In the genomic region with DNA sequence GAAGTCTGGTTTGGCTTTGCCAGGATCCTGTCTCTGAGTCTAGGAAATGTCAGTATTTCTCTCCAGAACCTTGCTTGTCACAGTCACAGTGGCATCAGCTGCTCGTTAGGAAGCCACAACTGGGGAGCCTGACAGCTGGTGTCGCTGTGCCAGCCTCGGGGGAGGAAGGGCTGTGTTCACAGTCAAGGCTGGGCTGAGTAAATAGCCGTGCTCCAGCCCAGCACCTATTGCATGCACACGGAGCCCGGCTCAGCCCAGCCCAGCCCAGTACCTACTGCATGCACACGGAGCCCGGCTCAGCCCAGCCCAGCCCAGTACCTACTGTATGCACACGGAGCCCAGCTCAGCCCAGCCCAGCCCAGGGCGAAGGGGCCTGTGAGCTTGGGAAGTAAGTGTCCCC, we compare ENCODE assay signal across 11 mouse cellular contexts. TPM values are rescaled to one million over a fixed set of nuclear protein-coding genes. Genes with fewer than 3 reads are reported as not detected.
DNase-seq lines count a peak whose midpoint lies in the region; ATAC-seq lines count a peak whose summit lies in the region.
"Had no signal": no experiment of that assay in that cellular context is flagged by ENCODE, and none has a peak within 500 bp of the region (broad histone marks: within the 10 kb centered on the region; RNA-seq: fewer than 3 reads in every experiment).

No protein-coding gene starts in this region.

- ATAC-seq in midbrain, embryonic 11.5 days (ENCODE audit: low FRiP score), result no peak

- no peak overlapping the region for H3K4me2 ChIP-seq in midbrain, embryonic 11.5 days

- WGBS in midbrain, embryonic 10.5 days, result 85% methylated on average over 10 of the region's 10 CpGs
- WGBS in midbrain, embryonic 11.5 days, result 69% methylated on average over 10 of the region's 10 CpGs

- H3K9me3 ChIP-seq in midbrain, embryonic 10.5 days (replicated peaks), result no peaks in the 10 kb centered on the region
- no peaks in the 10 kb centered on the region for H3K9me3 ChIP-seq in midbrain, embryonic 11.5 days (ENCODE audit: control insufficient read depth, low read length)

- H3K36me3 ChIP-seq in midbrain, embryonic 10.5 days, result no peaks in the 10 kb centered on the region
- H3K36me3 ChIP-seq in midbrain, embryonic 11.5 days (ENCODE audit: control insufficient read depth, insufficient read depth, low read length), result no peaks in the 10 kb centered on the region

- peaks cover 28% of the 10 kb centered on the region for H3K4me1 ChIP-seq in midbrain, embryonic 10.5 days
- no peaks in the 10 kb centered on the region; the same call in 1 of the 2 replicates for H3K4me1 ChIP-seq in midbrain, embryonic 11.5 days (ENCODE audit: control insufficient read depth, insufficient read depth, low read length)
- H3K4me1 ChIP-seq: megakaryocyte, embryonic 14.5 days had no signal

- no peak overlapping the region for H3K4me3 ChIP-seq in midbrain, embryonic 10.5 days
- no peak overlapping the region for H3K4me3 ChIP-seq in midbrain, embryonic 11.5 days (ENCODE audit: low read depth, low read length)
- H3K4me3 ChIP-seq: megakaryocyte, embryonic 14.5 days had no signal

- H3K27ac ChIP-seq in midbrain, embryonic 10.5 days (replicated peaks), result 0 out of 2 replicates have a peak overlapping the region, but pooled peaks have one; percentile 42
- H3K27ac ChIP-seq in midbrain, embryonic 11.5 days (ENCODE audit: low read depth, low read length), result no peak overlapping the region

- no peaks in the 10 kb centered on the region for H3K27me3 ChIP-seq in midbrain, embryonic 10.5 days (ENCODE audit: low read depth, poor library complexity, severe bottlenecking)
- no peaks in the 10 kb centered on the region for H3K27me3 ChIP-seq in midbrain, embryonic 11.5 days (ENCODE audit: control insufficient read depth, insufficient read depth, low read length)

- H3K9ac ChIP-seq in midbrain, embryonic 11.5 days (ENCODE audit: low read length), result no peak overlapping the region

- peak; percentile 38 to 46 for DNase-seq in cerebellum, postnatal 10 days
- no peak for DNase-seq in cerebellum, adult 11 months
- no peak for DNase-seq in midbrain, embryonic 10.5 days (ENCODE audit: low spot score)
- DNase-seq in midbrain, embryonic 11.5 days (ENCODE audit: low spot score, missing footprints), result no peak
- peak; percentile 47 to 64 for DNase-seq in left cerebral cortex, adult 18-20 months (ENCODE audit: low spot score in 2 of 2)
- DNase-seq in thymus, postnatal 25 days, result peak; percentile 41
- no peak for DNase-seq in heart, adult 8-10 months (ENCODE audit: low spot score)
- DNase-seq in urinary bladder, adult 18-20 months (ENCODE audit: low spot score in 2 of 2), result no peak

RNA-seq across cellular contexts. Expression of a gene that starts 9.6 kb away (rescaled TPM):
- polyA plus RNA-seq in midbrain, embryonic 10.5 days (2016; fragmentation: Nextera tagmentation; extraction: Ambion mirVana), result 0.47 and 0.62 TPM in 2 replicates
- polyA plus RNA-seq in midbrain, embryonic 11.5 days (2014; fragmentation: Nextera tagmentation; extraction: Ambion mirVana), result 0.08 and 0.12 TPM in 2 replicates
- under 1 TPM in 1 of 2 experiments, not detected in 1; 0.14 TPM for total RNA-seq in left cerebral cortex, adult 18-20 months (2021)
- under 1 TPM; 0.34 to 0.63 (median 0.55) TPM for total RNA-seq in heart, adult 8-10 months (2022)
- total RNA-seq: left cerebral cortex, adult 8-10 months had no signal
- polyA plus RNA-seq: heart, embryonic 14.5 days had no signal

RNA-seq across cellular contexts. Expression of a gene that starts 10.9 kb away (rescaled TPM):
- 1.8 and 2.1 TPM in 2 replicates for polyA plus RNA-seq in midbrain, embryonic 10.5 days (2016; fragmentation: Nextera tagmentation; extraction: Ambion mirVana)
- 1.5 TPM in 2 replicates for polyA plus RNA-seq in midbrain, embryonic 11.5 days (2014; fragmentation: Nextera tagmentation; extraction: Ambion mirVana)
- total RNA-seq in left cerebral cortex, adult 18-20 months (2021), result 1 to 10 TPM in 1 of 2 experiments, under 1 TPM in 1; 0.56 to 1.2 TPM
- total RNA-seq in heart, adult 8-10 months (2022), result 1 to 10 TPM; 2.3 to 3.3 (median 2.8) TPM

RNA-seq across cellular contexts. Expression of a gene that starts 23.3 kb away (rescaled TPM):
- 0.62 and 0.70 TPM in 2 replicates for polyA plus RNA-seq in midbrain, embryonic 10.5 days (2016; fragmentation: Nextera tagmentation; extraction: Ambion mirVana)
- 0.81 and 0.96 TPM in 2 replicates for polyA plus RNA-seq in midbrain, embryonic 11.5 days (2014; fragmentation: Nextera tagmentation; extraction: Ambion mirVana)
- total RNA-seq in left cerebral cortex, adult 18-20 months (2021), result under 1 TPM in 1 of 2 experiments, not detected in 1; 0.35 TPM
- total RNA-seq in heart, adult 8-10 months (2022), result under 1 TPM in 2 of 4 experiments, not detected in 2; 0.17 to 0.19 TPM

RNA-seq across cellular contexts. Expression of a gene that starts 27.7 kb away (rescaled TPM):
- 0.56 and 0.78 TPM in 2 replicates for polyA plus RNA-seq in midbrain, embryonic 10.5 days (2016; fragmentation: Nextera tagmentation; extraction: Ambion mirVana)
- 0.26 and 0.41 TPM in 2 replicates for polyA plus RNA-seq in midbrain, embryonic 11.5 days (2014; fragmentation: Nextera tagmentation; extraction: Ambion mirVana)
- under 1 TPM; 0.47 to 0.77 TPM for total RNA-seq in left cerebral cortex, adult 18-20 months (2021)
- 1 to 10 TPM in 2 of 4 experiments, under 1 TPM in 1, not detected in 1; 0.44 to 1.9 (median 1.2) TPM for total RNA-seq in heart, adult 8-10 months (2022)
- polyA plus RNA-seq: heart, embryonic 14.5 days had no signal

Comparison
In these comparisons a context has a peak if more than half of its experiments do, and no peak if none do; other contexts are left out.
1. DNase-seq: peak in cerebellum, postnatal 10 days (2 of 2), left cerebral cortex, adult 18-20 months (2 of 2) and thymus, postnatal 25 days (single experiment); none in cerebellum, adult 11 months (single experiment), midbrain, embryonic 10.5 days (single experiment), midbrain, embryonic 11.5 days (single experiment), heart, adult 8-10 months (single experiment) and urinary bladder, adult 18-20 months (0 of 2).